Mouse (Mus musculus): Measurements from ENCODE around the gene Fam227b. TPM values are rescaled to one million over a fixed set of nuclear protein-coding genes. Genes with fewer than 3 reads are reported as not detected.

The Fam227b gene
- not detected in 2 replicates for polyA plus RNA-seq (2014; fragmentation: Nextera tagmentation; extraction: Ambion mirVana)

DNA sequence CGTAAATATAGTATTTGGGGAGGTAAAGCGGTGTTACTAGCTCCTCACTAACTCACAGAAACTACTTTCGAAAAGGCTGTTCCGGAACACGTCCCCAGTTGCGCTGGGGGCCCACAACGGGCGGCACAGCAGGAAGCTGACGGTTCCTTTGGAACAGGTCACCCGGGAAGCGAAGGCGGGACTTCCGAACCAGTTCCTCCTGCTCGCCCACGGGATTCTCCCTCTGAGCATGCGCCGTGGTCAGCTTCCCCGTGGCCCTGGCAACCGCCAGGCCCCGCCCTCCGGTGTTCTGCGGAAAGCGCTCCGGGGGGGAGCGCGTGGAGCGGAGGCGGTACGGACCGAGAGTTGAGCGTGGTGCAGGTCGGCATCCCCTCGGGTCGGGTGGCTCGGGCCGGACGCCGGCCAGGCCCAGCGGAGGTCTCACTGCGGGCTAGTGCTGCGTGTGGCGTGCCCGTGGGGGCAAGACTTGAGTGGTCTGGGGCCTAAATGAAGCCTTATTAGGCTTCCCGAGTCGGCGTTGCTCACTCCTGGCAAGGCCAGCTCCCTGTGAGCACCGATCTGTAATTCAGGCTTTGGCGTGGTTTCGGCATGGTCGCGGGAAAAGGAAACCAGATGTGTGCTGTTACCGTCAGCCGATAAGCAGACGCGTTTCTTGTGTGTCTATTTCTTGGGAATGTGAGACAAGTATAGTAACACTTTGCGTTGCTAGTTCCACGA is at the start of gene Fam227b, which contains the start of gene Dtwd1:
Gene Fam227b (minus strand): TSS at position 150 of the 717 bp plus-strand sequence.
Gene Dtwd1 (plus strand): TSS at position 287 of the 717 bp plus-strand sequence.
- no peaks in the 10 kb centered on the region for H3K9me3 ChIP-seq (replicated peaks; ENCODE audit: control insufficient read depth, low read length)
- H3K36me3 ChIP-seq (replicated peaks; ENCODE audit: control insufficient read depth, insufficient read depth, low read depth, low read length): no peaks in the 10 kb centered on the region
- H3K4me2 ChIP-seq (ENCODE audit: low read depth, low read length): peak within 1 kb of the TSS; percentile 53
- H3K9ac ChIP-seq (replicated peaks; ENCODE audit: low read length): peak within 1 kb of the TSS; percentile 74
- WGBS: under 1% methylated on average over 57 of the region's 57 CpGs
- H3K27ac ChIP-seq (replicated peaks; ENCODE audit: low read depth, low read length): peak within 1 kb of the TSS; percentile 72
- DNase-seq (ENCODE audit: low spot score) (peak; percentile 99), ATAC-seq (replicated peaks; ENCODE audit: insufficient number of reproducible peaks, low FRiP score, low TSS enrichment, low read depth) (peak; percentile 99)
- no peaks in the 10 kb centered on the region for H3K4me1 ChIP-seq (ENCODE audit: control insufficient read depth, insufficient read depth, low read length)
- H3K27me3 ChIP-seq (ENCODE audit: control insufficient read depth, insufficient read depth, low read length): no peaks in the 10 kb centered on the region
- H3K4me3 ChIP-seq (ENCODE audit: low read depth, low read length): peak within 1 kb of the TSS; percentile 52

DNA sequence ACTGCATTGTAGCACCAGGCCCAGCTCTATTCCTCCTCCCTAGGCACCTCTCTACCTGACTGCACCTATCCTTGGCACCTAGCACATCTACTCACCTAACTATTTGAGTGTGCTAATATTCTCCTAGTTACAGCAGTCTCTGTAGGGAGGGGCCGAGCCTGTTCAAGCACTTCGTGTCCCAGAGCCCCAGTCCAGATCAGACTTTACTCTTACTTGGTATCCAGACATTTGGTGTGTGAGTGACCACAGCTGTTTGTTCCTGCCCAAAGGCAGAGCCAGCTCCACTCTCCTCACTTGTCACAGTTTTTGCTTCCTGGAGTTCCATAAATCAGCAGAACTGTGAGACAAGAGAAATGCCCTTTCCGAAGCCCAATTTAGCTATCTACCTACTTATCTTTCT is 47.2 kb upstream of the Fam227b start:
- WGBS: 90% methylated on average over 3 of the region's 3 CpGs

GRCm38 (mm10) chr2:126195631-126196356 is 44.0 kb upstream of the Fam227b start:
- no peaks in the 10 kb centered on the region for H3K9me3 ChIP-seq (replicated peaks; ENCODE audit: control insufficient read depth, low read length)
- H3K9ac ChIP-seq (replicated peaks; ENCODE audit: low read length): no peak overlapping the region
- ATAC-seq (replicated peaks; ENCODE audit: insufficient number of reproducible peaks, low FRiP score, low TSS enrichment, low read depth) (no peak), DNase-seq (ENCODE audit: low spot score) (no peak)
- no peak overlapping the region for H3K27ac ChIP-seq (replicated peaks; ENCODE audit: low read depth, low read length)
- H3K4me2 ChIP-seq (ENCODE audit: low read depth, low read length): no peak overlapping the region
- 73% methylated on average over 12 of the region's 12 CpGs for WGBS
- H3K4me3 ChIP-seq (ENCODE audit: low read depth, low read length): no peak overlapping the region
- no peaks in the 10 kb centered on the region for H3K4me1 ChIP-seq (ENCODE audit: control insufficient read depth, insufficient read depth, low read length)
- no peaks in the 10 kb centered on the region for H3K36me3 ChIP-seq (replicated peaks; ENCODE audit: control insufficient read depth, insufficient read depth, low read depth, low read length)
- no peaks in the 10 kb centered on the region for H3K27me3 ChIP-seq (ENCODE audit: control insufficient read depth, insufficient read depth, low read length)

More for the DNA sequence above, 47.2 kb upstream of the Fam227b start:
- H3K36me3 ChIP-seq (replicated peaks; ENCODE audit: control insufficient read depth, insufficient read depth, low read depth, low read length): no peaks in the 10 kb centered on the region
- H3K27ac ChIP-seq (replicated peaks; ENCODE audit: low read depth, low read length): no peak overlapping the region
- no peak overlapping the region for H3K9ac ChIP-seq (replicated peaks; ENCODE audit: low read length)
- H3K4me3 ChIP-seq (ENCODE audit: low read depth, low read length): no peak overlapping the region
- H3K4me1 ChIP-seq (ENCODE audit: control insufficient read depth, insufficient read depth, low read length): no peaks in the 10 kb centered on the region
- ATAC-seq (replicated peaks; ENCODE audit: insufficient number of reproducible peaks, low FRiP score, low TSS enrichment, low read depth): no peak
- no peaks in the 10 kb centered on the region for H3K9me3 ChIP-seq (replicated peaks; ENCODE audit: control insufficient read depth, low read length)
- H3K27me3 ChIP-seq (ENCODE audit: control insufficient read depth, insufficient read depth, low read length): no peaks in the 10 kb centered on the region
- no peak overlapping the region for H3K4me2 ChIP-seq (ENCODE audit: low read depth, low read length)
- no peak for DNase-seq (ENCODE audit: low spot score)

GRCm38 (mm10) chr2:126192129-126192528 is 40.3 kb upstream of the Fam227b start:
- no peak overlapping the region for H3K9ac ChIP-seq (replicated peaks; ENCODE audit: low read length)
- WGBS: 86% methylated on average over 2 of the region's 2 CpGs
- no peak overlapping the region for H3K27ac ChIP-seq (replicated peaks; ENCODE audit: low read depth, low read length)
- no peak overlapping the region for H3K4me3 ChIP-seq (ENCODE audit: low read depth, low read length)
- H3K4me1 ChIP-seq (ENCODE audit: control insufficient read depth, insufficient read depth, low read length): no peaks in the 10 kb centered on the region
- DNase-seq (ENCODE audit: low spot score) (no peak), ATAC-seq (replicated peaks; ENCODE audit: insufficient number of reproducible peaks, low FRiP score, low TSS enrichment, low read depth) (no peak)
- H3K27me3 ChIP-seq (ENCODE audit: control insufficient read depth, insufficient read depth, low read length): no peaks in the 10 kb centered on the region
- no peaks in the 10 kb centered on the region for H3K9me3 ChIP-seq (replicated peaks; ENCODE audit: control insufficient read depth, low read length)
- H3K4me2 ChIP-seq (ENCODE audit: low read depth, low read length): no peak overlapping the region
- no peaks in the 10 kb centered on the region for H3K36me3 ChIP-seq (replicated peaks; ENCODE audit: control insufficient read depth, insufficient read depth, low read depth, low read length)

DNA sequence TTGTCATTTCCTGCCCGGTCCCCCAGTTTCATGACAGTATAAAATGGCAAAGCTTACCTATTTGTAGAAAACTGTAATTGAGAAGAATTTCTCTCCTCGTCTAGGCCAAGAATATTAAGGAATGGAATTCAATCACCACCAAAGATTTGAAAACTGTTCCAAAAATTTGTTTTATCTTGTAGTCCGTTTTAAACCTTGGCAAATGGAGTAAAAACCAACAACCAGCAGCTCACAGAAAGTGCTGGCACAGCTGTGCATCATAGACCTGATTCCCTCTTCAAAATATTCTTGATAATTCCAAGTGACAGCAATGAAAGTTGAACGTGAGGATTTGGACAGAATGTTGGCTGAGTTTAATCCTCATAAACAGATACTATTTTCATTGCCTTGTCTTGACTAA is 39.5 kb upstream of the Fam227b start:
- H3K36me3 ChIP-seq (replicated peaks; ENCODE audit: control insufficient read depth, insufficient read depth, low read depth, low read length): no peaks in the 10 kb centered on the region
- H3K27me3 ChIP-seq (ENCODE audit: control insufficient read depth, insufficient read depth, low read length): no peaks in the 10 kb centered on the region
- DNase-seq (ENCODE audit: low spot score): no peak
- no peak overlapping the region for H3K4me3 ChIP-seq (ENCODE audit: low read depth, low read length)
- 81% methylated on average over 4 of the region's 4 CpGs for WGBS
- H3K27ac ChIP-seq (replicated peaks; ENCODE audit: low read depth, low read length): no peak overlapping the region
- no peak overlapping the region for H3K9ac ChIP-seq (replicated peaks; ENCODE audit: low read length)
- H3K4me2 ChIP-seq (ENCODE audit: low read depth, low read length): no peak overlapping the region
- H3K9me3 ChIP-seq (replicated peaks; ENCODE audit: control insufficient read depth, low read length): no peaks in the 10 kb centered on the region
- H3K4me1 ChIP-seq (ENCODE audit: control insufficient read depth, insufficient read depth, low read length): no peaks in the 10 kb centered on the region
- ATAC-seq (replicated peaks; ENCODE audit: insufficient number of reproducible peaks, low FRiP score, low TSS enrichment, low read depth): no peak

- no peaks in the 10 kb centered on the region for H3K9me3 ChIP-seq (replicated peaks; ENCODE audit: control insufficient read depth, low read length)
- H3K4me3 ChIP-seq (ENCODE audit: low read depth, low read length): no peak overlapping the region
- H3K36me3 ChIP-seq (replicated peaks; ENCODE audit: control insufficient read depth, insufficient read depth, low read depth, low read length): no peaks in the 10 kb centered on the region
- H3K4me2 ChIP-seq (ENCODE audit: low read depth, low read length): no peak overlapping the region
- H3K4me1 ChIP-seq (ENCODE audit: control insufficient read depth, insufficient read depth, low read length): no peaks in the 10 kb centered on the region
- no peak for DNase-seq (ENCODE audit: low spot score)
- no peak overlapping the region for H3K9ac ChIP-seq (replicated peaks; ENCODE audit: low read length)
- H3K27me3 ChIP-seq (ENCODE audit: control insufficient read depth, insufficient read depth, low read length): no peaks in the 10 kb centered on the region
- no peak overlapping the region for H3K27ac ChIP-seq (replicated peaks; ENCODE audit: low read depth, low read length)
- no peak for ATAC-seq (replicated peaks; ENCODE audit: insufficient number of reproducible peaks, low FRiP score, low TSS enrichment, low read depth)
- WGBS: 95% methylated on average over 1 of the region's 1 CpGs
These were observed 19.6 kb upstream of the Fam227b start for GRCm38 (mm10) chr2:126171427-126171826.

- Histone ChIP-seq H3K9ac (replicated peaks; ENCODE audit: low read length) (no peak overlapping the region), H3K4me1 (ENCODE audit: control insufficient read depth, insufficient read depth, low read length) (no peaks in the 10 kb centered on the region), H3K4me2 (ENCODE audit: low read depth, low read length) (no peak overlapping the region), H3K4me3 (ENCODE audit: low read depth, low read length) (no peak overlapping the region), H3K27me3 (ENCODE audit: control insufficient read depth, insufficient read depth, low read length) (no peaks in the 10 kb centered on the region), H3K27ac (replicated peaks; ENCODE audit: low read depth, low read length) (no peak overlapping the region), H3K9me3 (replicated peaks; ENCODE audit: control insufficient read depth, low read length) (no peaks in the 10 kb centered on the region), H3K36me3 (replicated peaks; ENCODE audit: control insufficient read depth, insufficient read depth, low read depth, low read length) (no peaks in the 10 kb centered on the region)
- DNase-seq (ENCODE audit: low spot score) (no peak), ATAC-seq (replicated peaks; ENCODE audit: insufficient number of reproducible peaks, low FRiP score, low TSS enrichment, low read depth) (no peak)
- WGBS: 89% methylated on average over 8 of the region's 8 CpGs
These were observed 15.2 kb upstream of the Fam227b start for GRCm38 (mm10) chr2:126166848-126167617.
